ENCODE assay signal across 8 mouse cellular contexts in the genomic region with DNA sequence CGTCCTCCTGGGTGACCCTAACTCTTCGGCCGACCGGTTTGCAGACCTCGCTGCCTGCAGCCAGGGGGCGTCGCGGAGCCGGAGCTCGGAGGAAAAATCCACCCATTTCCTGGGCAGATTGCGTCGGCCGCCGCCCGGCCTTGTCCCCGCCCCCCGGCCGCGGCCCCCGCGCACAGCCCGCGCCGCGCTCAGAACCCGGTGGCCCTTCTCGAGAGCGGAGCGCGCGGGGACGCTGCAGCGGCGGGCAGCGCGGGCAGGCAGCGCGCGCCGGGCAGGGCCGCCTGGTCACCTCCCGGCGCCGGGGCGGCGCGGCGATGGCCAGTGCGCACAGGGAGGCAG. TPM values are rescaled to one million over a fixed set of nuclear protein-coding genes. Genes with fewer than 3 reads are reported as not detected.
DNase-seq lines count a peak whose midpoint lies in the region; ATAC-seq and TF ChIP-seq lines count a peak whose summit lies in the region.

No protein-coding gene starts in this region.

- peak overlapping the region; percentile 95 for H3K4me2 ChIP-seq in forebrain, embryonic 15.5 days (replicated peaks)
- H3K4me2 ChIP-seq in lung, embryonic 14.5 days, result peak overlapping the region; percentile 98

- H3K27ac ChIP-seq in ES-E14 (ENCODE audit: insufficient read depth, low read depth, low read length, poor library complexity, severe bottlenecking), result no peak overlapping the region
- peak overlapping the region; percentile 44; the same call in 1 of the 2 replicates for H3K27ac ChIP-seq in forebrain, embryonic 15.5 days (replicated peaks)
- no peak overlapping the region for H3K27ac ChIP-seq in lung, embryonic 14.5 days (ENCODE audit: low read depth)

- peak; percentile 83 for TF ChIP-seq CTCF in lung, embryonic 14.5 days (IDR thresholded peaks at IDR 0.05; ENCODE audit: low read depth)

- DNase-seq in ES-E14 (ENCODE audit: low read depth, low spot score), result peak; percentile 45
- DNase-seq in cerebellum, adult 11 months, result peak; percentile 92
- peak; percentile 90 to 93 for DNase-seq in heart, postnatal 14 days
- DNase-seq in layer of hippocampus, adult 18-20 months (ENCODE audit: low spot score in 2 of 2), result peak; percentile 86 to 91
- DNase-seq in lung, embryonic 14.5 days, result peak; percentile 91
- DNase-seq in ovary, postnatal 10 days (ENCODE audit: low spot score), result peak; percentile 75
- peak; percentile 63 for DNase-seq in thymus, postnatal 14 days

- H3K4me1 ChIP-seq in ES-E14 (ENCODE audit: control insufficient read depth in 2 of 2, insufficient read depth in 2 of 2, low read length in 2 of 2, poor library complexity in 1 of 2), result peaks cover 0 to 20% of the 10 kb centered on the region in 2 experiments; a peak in 2 of 4 replicates
- peaks cover 43% of the 10 kb centered on the region for H3K4me1 ChIP-seq in forebrain, embryonic 15.5 days
- no peaks in the 10 kb centered on the region for H3K4me1 ChIP-seq in lung, embryonic 14.5 days (ENCODE audit: insufficient read depth)

- no peaks in the 10 kb centered on the region for H3K27me3 ChIP-seq in forebrain, embryonic 15.5 days
- peaks cover 12% of the 10 kb centered on the region for H3K27me3 ChIP-seq in lung, embryonic 14.5 days (ENCODE audit: insufficient read depth, low read length)

- H3K9me3 ChIP-seq in ES-E14 (ENCODE audit: control insufficient read depth, insufficient read depth, low read depth, low read length), result no peaks in the 10 kb centered on the region
- no peaks in the 10 kb centered on the region for H3K9me3 ChIP-seq in forebrain, embryonic 15.5 days
- H3K9me3 ChIP-seq in lung, embryonic 14.5 days (ENCODE audit: low read depth, low read length), result no peaks in the 10 kb centered on the region

- peak; percentile 59 for ATAC-seq in forebrain, embryonic 15.5 days (replicated peaks)
- ATAC-seq in lung, embryonic 14.5 days (ENCODE audit: insufficient read depth), result peak; percentile 73

- H3K36me3 ChIP-seq in ES-E14 (ENCODE audit: control insufficient read depth, insufficient read depth, low read length, poor library complexity, severe bottlenecking), result no peaks in the 10 kb centered on the region
- H3K36me3 ChIP-seq in forebrain, embryonic 15.5 days, result no peaks in the 10 kb centered on the region
- H3K36me3 ChIP-seq in lung, embryonic 14.5 days (ENCODE audit: insufficient read depth), result no peaks in the 10 kb centered on the region

- 1% methylated on average over 48 of the region's 49 CpGs for WGBS in forebrain, embryonic 15.5 days
- WGBS in lung, embryonic 14.5 days, result under 1% methylated on average over 49 of the region's 49 CpGs

- peak overlapping the region; percentile 77 for H3K9ac ChIP-seq in ES-E14 (ENCODE audit: insufficient read depth, low read depth, low read length, poor library complexity, severe bottlenecking)
- peak overlapping the region; percentile 60 for H3K9ac ChIP-seq in forebrain, embryonic 15.5 days (replicated peaks)
- peak overlapping the region; percentile 66 for H3K9ac ChIP-seq in lung, embryonic 14.5 days

- intact Hi-C loops in heart, postnatal 14 days (cut with DNase I), result no loop called here

- H3K4me3 ChIP-seq in ES-E14 (ENCODE audit: insufficient read depth in 1 of 2, low read depth in 1 of 2, low read length in 2 of 2, poor library complexity in 1 of 2, severe bottlenecking in 1 of 2), result peak overlapping the region; percentile 46 to 88; a peak in 3 of 4 replicates
- H3K4me3 ChIP-seq in forebrain, embryonic 15.5 days, result peak overlapping the region; percentile 57
- peak overlapping the region; percentile 59 for H3K4me3 ChIP-seq in lung, embryonic 14.5 days (ENCODE audit: low read depth, low read length)

- in situ Hi-C loops in ES-E14 (cut with MboI; ENCODE audit: low sequenced_read_pairs in 2 of 2, unreplicated experiment in 2 of 2), result loop anchor here in 1 of 2 experiments (10.0 kb wide), 1 partner anchor 209 kb away; no protein-coding TSS in a partner anchor

TF ChIP-seq in ES-E14, 5 proteins besides CTCF, POLR2A, EP300 and RAD21:
- TF ChIP-seq ZNF384 (IDR thresholded peaks at IDR 0.05; ENCODE audit: low read depth, low read length) (0 out of 2 replicates have a peak, but pooled peaks have one; percentile 21), HCFC1 (IDR thresholded peaks at IDR 0.05; ENCODE audit: borderline replicate concordance, insufficient read depth, low read length) (no peak), CHD2 (IDR thresholded peaks at IDR 0.05; ENCODE audit: low read depth, low read length) (no peak), ZC3H11A (IDR thresholded peaks at IDR 0.05; ENCODE audit: borderline replicate concordance, low read depth, low read length) (peak; percentile 65; the same call in 1 of the 2 replicates), MAFK (IDR thresholded peaks at IDR 0.05; ENCODE audit: insufficient read depth, low read depth, low read length) (no peak)

RNA-seq across cellular contexts. Expression of a gene that starts 12.6 kb away (rescaled TPM):
- 3.4 and 5.2 TPM in 2 replicates for total RNA-seq in ES-E14 (2012; rRNA removed)
- polyA plus RNA-seq in forebrain, embryonic 15.5 days (2015; fragmentation: Nextera tagmentation; extraction: Ambion mirVana), result 225 and 234 TPM in 2 replicates
- total RNA-seq in heart, postnatal 14 days (2021), result 1 to 10 TPM; 7.3 to 9.5 TPM
- 1,000 to 10,000 TPM; 1,731 to 1,771 TPM for total RNA-seq in layer of hippocampus, adult 18-20 months (2021)
- polyA plus RNA-seq in lung, embryonic 14.5 days (2014; fragmentation: Nextera tagmentation; extraction: Ambion mirVana), result 14.4 and 16.1 TPM in 2 replicates

Comparison
In these comparisons a context has a peak if more than half of its experiments do, and no peak if none do; other contexts are left out.
1. RNA of a gene that starts 12.6 kb away (total RNA-seq): 1,731 to 1,771 TPM in layer of hippocampus, adult 18-20 months; 7.3 to 9.5 TPM in heart, postnatal 14 days and 3.4 to 5.2 TPM in ES-E14; every median in the first group is over 100 times any median in the second.
2. Peak in every context shown above with its lines, with median percentiles within 50 percentile points of each other: DNase-seq, H3K4me3 ChIP-seq and H3K9ac ChIP-seq.